Mouse (Mus musculus) intestine, embryonic 15.5 days (tissue): Measurements from ENCODE around the gene Suv39h2. TPM values are rescaled to one million over a fixed set of nuclear protein-coding genes. Genes with fewer than 3 reads are reported as not detected.

Experiments
- ATAC-seq: fragments of 200-750 bp; cut with Nextera tagmentation; 2 replicates; pipeline ENCODE4 v1.8.0; 2017; ENCODE audit warnings: moderate TSS enrichment, moderate library complexity
- H3K27ac ChIP-seq: fragments of 300-500 bp; sonication (generic); 2 replicates; pipeline ENCODE4 v1.5.1; 2015; ENCODE audit warnings: mild to moderate bottlenecking, inconsistent platforms
- H3K27me3 ChIP-seq: fragments of 300-500 bp; sonication (generic); replicated peaks from 2 replicates; pipeline ENCODE4 v1.6.1; 2015; ENCODE audit warnings: inconsistent platforms
- H3K36me3 ChIP-seq: fragments of 300-500 bp; sonication (generic); 2 replicates; pipeline ENCODE4 v1.6.1; 2015; ENCODE audit warnings: inconsistent platforms
- H3K4me1 ChIP-seq: fragments of 300-500 bp; sonication (generic); replicated peaks from 2 replicates; pipeline ENCODE4 v1.6.1; 2015; ENCODE audit warnings: inconsistent platforms
- H3K4me2 ChIP-seq: fragments of 300-500 bp; sonication (generic); replicated peaks from 2 replicates; pipeline ENCODE4 v1.6.1; 2015; ENCODE audit warnings: mild to moderate bottlenecking, inconsistent platforms
- H3K4me3 ChIP-seq: fragments of 300-500 bp; sonication (generic); replicated peaks from 2 replicates; pipeline ENCODE4 v1.5.1; 2015; ENCODE audit warnings: inconsistent platforms
- H3K9ac ChIP-seq: fragments of 300-500 bp; sonication (generic); 2 replicates; pipeline ENCODE4 v1.6.1; 2015; ENCODE audit warnings: inconsistent platforms
- H3K9me3 ChIP-seq: fragments of 300-500 bp; sonication (generic); 2 replicates; pipeline ENCODE4 v1.6.1; 2016; ENCODE audit warnings: inconsistent platforms
- WGBS: fragments of 180-500 bp; shearing (Covaris S2); methylation state at CpG from one replicate; pipeline ENCODE4 v1.1.7; 2015; 5-methylcytosine and 5-hydroxymethylcytosine counted together
- polyA plus RNA-seq: library from polyadenylated mRNA; unstranded; fragments of >200 nt; fragmentation: Nextera tagmentation; extraction: Ambion mirVana; gene quantifications from 2 replicates; pipeline ENCODE4 v1.2.1, GENCODE M21; 2015

Gene Suv39h2
- polyA plus RNA-seq, 1 experiment from 2014 or later: 12.5 TPM

DNA sequence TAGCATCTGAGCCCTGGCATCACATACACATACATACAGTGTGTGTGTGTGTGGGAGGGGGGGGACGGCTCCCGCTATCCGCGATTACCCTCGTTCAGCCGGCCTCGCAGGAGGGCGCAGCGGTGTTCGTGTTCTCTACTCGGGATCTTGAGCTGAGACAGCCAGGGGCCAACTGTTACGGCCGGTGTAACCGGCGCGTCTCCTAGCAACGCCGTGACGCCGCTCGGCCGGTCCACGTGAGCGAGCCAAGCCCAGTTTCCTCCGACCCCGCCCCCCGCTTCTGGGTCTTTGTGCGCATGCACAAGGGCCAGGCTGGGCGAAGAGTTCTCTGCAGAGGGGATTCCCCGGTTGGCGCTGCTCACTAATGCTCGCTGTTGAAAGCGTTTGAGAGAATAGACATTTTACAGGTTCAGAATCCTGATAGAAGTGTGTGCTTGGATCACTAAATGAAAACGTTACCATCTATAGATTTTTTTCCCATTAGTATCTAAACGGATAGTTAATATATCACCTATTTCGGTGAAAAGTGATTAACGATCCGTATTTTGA lies 55.9 kb downstream of the Suv39h2 start:
- H3K4me3 ChIP-seq: peak overlapping the region; percentile 47
- no peaks in the 10 kb centered on the region for H3K27me3 ChIP-seq
- no peaks in the 10 kb centered on the region for H3K36me3 ChIP-seq
- no peaks in the 10 kb centered on the region for H3K4me1 ChIP-seq
- H3K27ac ChIP-seq: no peak overlapping the region
- no peaks in the 10 kb centered on the region for H3K9me3 ChIP-seq
- ATAC-seq: peak; percentile 97
- WGBS: under 1% methylated on average over 38 of the region's 38 CpGs
- H3K9ac ChIP-seq: 0 out of 2 replicates have a peak overlapping the region, but pooled peaks have one; percentile 2
- H3K4me2 ChIP-seq: peak overlapping the region; percentile 71

DNA sequence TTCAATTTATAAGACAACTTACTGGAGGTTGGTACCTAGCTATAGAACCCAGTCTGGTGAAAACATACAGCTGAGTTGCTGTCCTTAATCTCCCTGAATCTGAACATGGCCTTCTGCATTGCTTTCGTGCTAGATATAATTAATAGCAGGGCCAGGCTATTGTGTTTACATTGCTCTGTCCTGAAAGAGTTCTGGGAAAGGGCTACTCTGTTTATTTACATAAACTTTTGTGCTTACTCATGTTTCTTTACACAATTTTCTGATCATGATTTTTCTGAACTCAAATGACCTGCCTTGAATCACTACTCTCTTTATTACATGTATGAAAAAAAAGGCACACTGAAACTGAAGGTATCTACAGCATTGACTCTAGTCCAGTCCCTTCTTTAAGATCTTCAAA lies 59.2 kb downstream of the Suv39h2 start:
- Histone ChIP-seq H3K27ac (no peak overlapping the region), H3K9ac (no peak overlapping the region), H3K4me1 (no peaks in the 10 kb centered on the region), H3K9me3 (no peaks in the 10 kb centered on the region), H3K27me3 (no peaks in the 10 kb centered on the region), H3K4me3 (no peak overlapping the region), H3K4me2 (no peak overlapping the region), H3K36me3 (no peaks in the 10 kb centered on the region)
- no peak for ATAC-seq
- WGBS: 27% methylated on average over 1 of the region's 1 CpGs

DNA sequence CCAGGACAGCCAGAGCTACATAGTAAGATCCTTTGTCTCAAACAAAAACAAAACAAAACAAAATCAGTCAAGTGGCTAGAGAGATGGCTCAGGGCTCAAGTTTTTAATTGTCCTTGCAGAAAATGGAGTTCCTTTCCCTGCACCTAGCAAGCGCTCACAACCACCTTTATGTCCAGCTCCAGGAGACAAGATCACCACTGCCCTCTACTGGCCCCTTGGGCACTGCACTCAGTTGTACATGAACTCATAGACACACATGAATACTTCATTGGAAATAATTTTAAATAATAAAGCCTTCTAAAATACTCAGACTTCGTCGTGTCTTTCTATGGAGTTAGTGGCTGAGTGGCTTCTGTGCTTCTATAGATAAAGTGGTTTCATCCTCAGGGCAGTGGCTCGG lies 60.6 kb downstream of the Suv39h2 start:
- 45% methylated on average over 4 of the region's 4 CpGs for WGBS

DNA sequence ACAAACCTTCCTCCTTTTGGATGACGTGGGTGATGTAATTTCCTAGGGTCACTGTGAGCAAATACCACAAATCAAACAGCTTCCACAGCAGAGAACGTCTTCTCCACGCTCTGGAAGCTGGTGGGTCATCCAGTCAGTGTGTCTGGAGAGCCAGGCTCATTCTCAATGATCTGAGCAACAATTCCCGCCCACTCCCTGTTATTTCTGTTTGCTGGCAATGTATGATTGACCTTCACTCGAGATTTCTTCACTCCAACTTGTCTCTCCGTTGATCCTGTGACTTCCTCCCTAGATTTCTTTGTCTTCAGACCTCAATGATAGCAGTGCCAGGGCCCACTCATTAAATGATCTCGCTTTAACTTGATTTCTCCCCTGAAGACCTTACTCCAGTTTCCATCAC lies 67.1 kb downstream of the Suv39h2 start:
- H3K4me2 ChIP-seq: no peak overlapping the region
- no peak for ATAC-seq
- no peaks in the 10 kb centered on the region for H3K36me3 ChIP-seq
- 63% methylated on average over 7 of the region's 7 CpGs for WGBS
- no peaks in the 10 kb centered on the region for H3K4me1 ChIP-seq
- no peaks in the 10 kb centered on the region for H3K27me3 ChIP-seq
- H3K9me3 ChIP-seq: no peaks in the 10 kb centered on the region
- H3K4me3 ChIP-seq: no peak overlapping the region
- no peak overlapping the region for H3K9ac ChIP-seq
- no peak overlapping the region for H3K27ac ChIP-seq

More for the DNA sequence above, 60.6 kb downstream of the Suv39h2 start:
- no peak for ATAC-seq
- no peak overlapping the region for H3K27ac ChIP-seq
- H3K9ac ChIP-seq: no peak overlapping the region
- no peak overlapping the region for H3K4me2 ChIP-seq
- H3K4me3 ChIP-seq: no peak overlapping the region
- H3K4me1 ChIP-seq: no peaks in the 10 kb centered on the region
- no peaks in the 10 kb centered on the region for H3K9me3 ChIP-seq
- H3K27me3 ChIP-seq: no peaks in the 10 kb centered on the region
- H3K36me3 ChIP-seq: no peaks in the 10 kb centered on the region

DNA sequence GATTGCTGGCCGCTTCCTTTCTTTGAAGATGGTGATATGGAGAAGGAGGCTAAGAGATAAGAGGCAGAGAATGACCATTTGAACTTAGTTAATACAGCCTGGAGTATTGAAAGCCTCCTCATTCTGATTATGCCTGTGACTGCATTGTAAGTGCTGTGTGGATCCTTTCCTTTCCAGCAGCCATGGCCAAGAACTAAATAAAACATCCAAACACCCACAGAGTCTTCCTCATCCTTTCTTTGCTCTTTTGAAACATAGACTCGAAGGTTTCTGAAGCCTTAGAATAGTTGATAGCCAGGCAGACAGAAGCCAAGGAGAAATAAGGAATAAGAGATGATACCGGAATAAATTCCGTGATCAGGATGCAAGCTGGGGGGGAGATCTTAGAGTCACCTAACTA lies 68.8 kb downstream of the Suv39h2 start:
- Histone ChIP-seq H3K27ac (no peak overlapping the region), H3K27me3 (no peaks in the 10 kb centered on the region), H3K4me2 (no peak overlapping the region), H3K4me1 (no peaks in the 10 kb centered on the region), H3K9me3 (no peaks in the 10 kb centered on the region), H3K36me3 (no peaks in the 10 kb centered on the region), H3K9ac (no peak overlapping the region), H3K4me3 (no peak overlapping the region)
- no peak for ATAC-seq
- WGBS: 83% methylated on average over 4 of the region's 4 CpGs

Other genes starting within 250 kb of the Suv39h2 start
- 39.7 and 44.3 TPM in 2 replicates for gene Nmt2, start 190.8 kb downstream of the Suv39h2 start, polyA plus RNA-seq
- gene Rpp38, start 142.4 kb downstream of the Suv39h2 start, polyA plus RNA-seq: 26.3 and 27.8 TPM in 2 replicates
- 1.4 and 2.0 TPM in 2 replicates for gene Acbd7, start 138.9 kb downstream of the Suv39h2 start, polyA plus RNA-seq
- not detected in 2 replicates for gene Olah, start 77.8 kb downstream of the Suv39h2 start, polyA plus RNA-seq
- gene Meig1, start 52.4 kb downstream of the Suv39h2 start, polyA plus RNA-seq: not detected in 2 replicates
- 6.2 and 6.3 TPM in 2 replicates for gene Dclre1c, start 50.9 kb downstream of the Suv39h2 start, polyA plus RNA-seq
- gene Gm45902, start 37.8 kb upstream of the Suv39h2 start, polyA plus RNA-seq: 3.3 and 3.6 TPM in 2 replicates
- 98.9 and 107 TPM in 2 replicates for gene Hspa14, start 37.8 kb upstream of the Suv39h2 start, polyA plus RNA-seq
- gene Cdnf, start 38.0 kb upstream of the Suv39h2 start, polyA plus RNA-seq: 0.33 and 0.78 TPM in 2 replicates
- 41.0 and 44.7 TPM in 2 replicates for gene Fam107b, start 95.5 kb upstream of the Suv39h2 start, polyA plus RNA-seq